Mouse (Mus musculus): Measurements from ENCODE around the gene Agbl4.

DNA sequence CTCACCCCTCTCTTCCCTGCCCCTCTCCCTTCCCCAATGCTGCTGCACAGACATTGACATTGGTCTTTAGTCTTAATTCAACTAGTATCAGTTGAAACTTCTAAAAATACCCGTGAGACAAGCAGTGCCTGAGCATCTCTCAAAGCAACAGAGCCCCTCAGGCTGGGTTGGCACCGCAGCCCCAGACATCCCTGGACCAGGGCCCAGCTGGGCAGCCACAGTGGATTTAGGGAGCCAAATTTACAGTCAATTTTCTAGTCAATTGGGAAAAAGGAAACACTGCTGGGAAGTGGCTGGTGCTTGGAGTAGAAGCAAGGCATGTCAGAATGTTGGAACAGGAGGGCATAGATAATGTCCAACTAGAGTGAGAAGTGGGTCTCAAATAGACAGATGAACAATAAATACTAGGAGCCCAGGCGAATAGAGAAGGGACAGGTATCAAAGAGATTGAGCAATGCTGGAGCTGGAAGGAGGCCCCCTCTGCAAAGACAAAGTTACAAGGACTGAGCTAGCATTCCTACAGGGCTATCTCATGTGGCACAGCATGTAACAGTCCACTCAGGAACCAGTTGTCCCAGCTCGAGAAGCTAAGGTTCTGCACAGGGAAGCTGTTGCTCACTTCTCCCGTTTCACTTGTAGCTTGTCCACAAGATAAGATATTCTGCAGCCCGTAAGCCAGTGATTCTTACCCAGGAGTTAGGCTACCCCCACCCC lies 1247.8 kb downstream of the Agbl4 start:
- TF ChIP-seq POLR2A (IDR thresholded peaks at IDR 0.05; ENCODE audit: control insufficient read depth, low read depth, low read length): no peak
- TF ChIP-seq CTCF (IDR thresholded peaks at IDR 0.05; ENCODE audit: control insufficient read depth, insufficient read depth, insufficient replicate concordance, low read depth, low read length): no peak

Data from testis, adult 2 months (tissue).